Mouse (Mus musculus) bone marrow macrophage, adult 2 months (primary cell): ENCODE results near the gene Plcd3. TPM values are rescaled to one million over a fixed set of nuclear protein-coding genes. Genes with fewer than 3 reads are reported as not detected.
A peak's percentile ranks its signal among the peaks of the same experiment; 100 is the strongest.

Source experiments
- H3K27ac ChIP-seq: 2 replicates; pipeline ENCODE4 v1.5.1; 2012; ENCODE audit warnings: low read depth, low read length; ENCODE audit not compliant: insufficient read depth
- H3K4me1 ChIP-seq: 2 replicates; pipeline ENCODE4 v1.6.1; 2012; ENCODE audit warnings: low read length; ENCODE audit not compliant: control insufficient read depth, insufficient read depth
- H3K4me3 ChIP-seq: 2 replicates; pipeline ENCODE4 v1.5.1; 2012; ENCODE audit warnings: mild to moderate bottlenecking, low read length, moderate library complexity; ENCODE audit not compliant: insufficient read depth
- CTCF ChIP-seq: IDR thresholded peaks from 2 replicates; pipeline ENCODE4 v1.5.1; 2012; ENCODE audit warnings: low read depth, mild to moderate bottlenecking, low read length, moderate library complexity
- POLR2A ChIP-seq: IDR thresholded peaks from 2 replicates; pipeline ENCODE4 v1.6.1; 2012; ENCODE audit warnings: mild to moderate bottlenecking, low read depth, low read length, borderline replicate concordance
- polyA plus RNA-seq: library from polyadenylated mRNA; stranded (reverse); fragments of >200 nt; gene quantifications from 2 replicates; pipeline ENCODE4 v1.2.4, GENCODE M21; 2012; ENCODE audit not compliant: missing spikeins, insufficient read depth, insufficient read length

The Plcd3 gene
- polyA plus RNA-seq, 1 experiment, result 1.7 TPM

- Histone ChIP-seq H3K4me3 (no peak overlapping the region), H3K27ac (no peak overlapping the region), H3K4me1 (peaks cover 35% of the 10 kb centered on the region)
- TF ChIP-seq POLR2A (no peak), CTCF (no peak)
Observed at GRCm38 (mm10) chr11:103049611-103050010, 51.8 kb downstream of the Plcd3 start.

- TF ChIP-seq CTCF (no peak), POLR2A (no peak)
- no peak overlapping the region for H3K4me3 ChIP-seq
- H3K27ac ChIP-seq, result no peak overlapping the region
Observed at GRCm38 (mm10) chr11:103046286-103046685, 55.2 kb downstream of the Plcd3 start.

GRCm38 (mm10) chr11:103043982-103044381 lies 57.5 kb downstream of the Plcd3 start:
- Histone ChIP-seq H3K4me1 (no peaks in the 10 kb centered on the region), H3K4me3 (no peak overlapping the region), H3K27ac (no peak overlapping the region)
- TF ChIP-seq CTCF (no peak), POLR2A (no peak)

More at GRCm38 (mm10) chr11:103046286-103046685, 55.2 kb downstream of the Plcd3 start:
- peaks cover 8% of the 10 kb centered on the region for H3K4me1 ChIP-seq

DNA sequence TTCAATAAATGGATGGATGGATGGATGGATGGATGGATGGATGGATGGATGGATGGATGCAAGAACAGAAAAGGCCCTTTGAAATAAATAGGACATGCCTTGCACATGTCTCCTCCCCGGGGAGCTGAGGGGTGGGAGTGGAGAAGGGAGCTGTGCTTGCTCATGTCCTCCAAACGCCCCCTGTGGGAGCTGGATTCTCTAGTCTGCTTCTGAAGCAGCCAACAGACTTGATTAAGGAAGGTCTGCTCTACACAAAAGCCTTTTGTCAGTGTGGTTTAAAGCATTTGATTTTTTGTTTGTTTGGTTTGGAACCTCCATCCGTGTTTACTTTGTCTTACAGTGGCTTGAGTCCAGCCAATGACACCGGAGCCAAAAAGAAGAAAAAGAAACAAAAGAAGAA lies 58.6 kb downstream of the Plcd3 start:
- Histone ChIP-seq H3K27ac (no peak overlapping the region), H3K4me1 (no peaks in the 10 kb centered on the region), H3K4me3 (no peak overlapping the region)
- no peak for TF ChIP-seq POLR2A
- no peak for TF ChIP-seq CTCF

DNA sequence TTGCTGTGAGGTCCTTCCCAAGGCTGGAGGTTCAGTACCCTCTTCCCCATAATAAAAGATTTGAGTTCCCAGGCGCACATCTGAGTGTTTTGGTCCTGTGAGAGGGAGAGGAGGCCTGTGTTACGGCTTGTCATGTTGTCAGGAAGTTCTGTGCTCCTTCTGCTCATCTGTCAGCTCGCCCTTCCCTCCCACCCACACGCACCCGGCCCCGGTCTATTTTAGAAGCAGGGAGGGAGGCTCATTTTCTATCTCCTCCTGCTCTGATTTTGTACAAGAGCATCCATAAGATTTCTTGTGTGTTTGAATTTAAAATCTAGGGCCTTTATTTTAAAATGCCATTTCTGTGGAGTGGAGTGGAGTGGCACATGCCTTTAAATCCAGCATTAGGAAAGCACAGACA lies 63.4 kb downstream of the Plcd3 start:
- no peak for TF ChIP-seq CTCF
- TF ChIP-seq POLR2A, result no peak
- H3K4me3 ChIP-seq, result no peak overlapping the region
- no peak overlapping the region for H3K27ac ChIP-seq
- peaks cover 11% of the 10 kb centered on the region for H3K4me1 ChIP-seq

- Histone ChIP-seq H3K27ac (no peak overlapping the region), H3K4me3 (no peak overlapping the region), H3K4me1 (peaks cover 20% of the 10 kb centered on the region)
- no peak for TF ChIP-seq POLR2A
- no peak for TF ChIP-seq CTCF
Observed at GRCm38 (mm10) chr11:103036881-103037465, 64.5 kb downstream of the Plcd3 start.

DNA sequence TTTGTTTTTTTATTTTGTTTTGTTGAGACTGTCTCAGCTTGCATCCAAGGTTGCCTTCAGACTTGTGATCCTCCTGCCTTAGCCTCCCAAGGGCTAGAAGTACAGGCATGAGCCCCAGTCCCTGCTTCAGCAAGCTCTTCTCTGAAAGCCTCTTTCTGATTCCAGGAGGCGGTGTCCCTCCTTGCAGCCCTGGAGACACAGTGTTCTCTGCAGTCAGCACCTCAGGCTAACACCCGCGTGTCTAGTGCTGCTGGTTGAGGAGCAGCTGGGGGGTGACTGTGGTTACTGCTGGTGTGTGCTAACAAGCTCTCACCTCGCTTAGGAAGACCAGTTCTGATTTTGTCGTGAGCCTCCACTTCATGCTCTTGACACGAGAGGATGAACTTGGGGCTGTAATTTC lies 66.5 kb downstream of the Plcd3 start:
- no peak for TF ChIP-seq POLR2A
- no peak for TF ChIP-seq CTCF
- Histone ChIP-seq H3K27ac (no peak overlapping the region), H3K4me3 (no peak overlapping the region), H3K4me1 (peaks cover 37% of the 10 kb centered on the region)

- TF ChIP-seq CTCF (no peak), POLR2A (no peak)
- Histone ChIP-seq H3K4me1 (peaks cover 40% of the 10 kb centered on the region), H3K4me3 (no peak overlapping the region), H3K27ac (peak overlapping the region; percentile 36)
Observed at GRCm38 (mm10) chr11:103033030-103033429, 68.4 kb downstream of the Plcd3 start.

DNA sequence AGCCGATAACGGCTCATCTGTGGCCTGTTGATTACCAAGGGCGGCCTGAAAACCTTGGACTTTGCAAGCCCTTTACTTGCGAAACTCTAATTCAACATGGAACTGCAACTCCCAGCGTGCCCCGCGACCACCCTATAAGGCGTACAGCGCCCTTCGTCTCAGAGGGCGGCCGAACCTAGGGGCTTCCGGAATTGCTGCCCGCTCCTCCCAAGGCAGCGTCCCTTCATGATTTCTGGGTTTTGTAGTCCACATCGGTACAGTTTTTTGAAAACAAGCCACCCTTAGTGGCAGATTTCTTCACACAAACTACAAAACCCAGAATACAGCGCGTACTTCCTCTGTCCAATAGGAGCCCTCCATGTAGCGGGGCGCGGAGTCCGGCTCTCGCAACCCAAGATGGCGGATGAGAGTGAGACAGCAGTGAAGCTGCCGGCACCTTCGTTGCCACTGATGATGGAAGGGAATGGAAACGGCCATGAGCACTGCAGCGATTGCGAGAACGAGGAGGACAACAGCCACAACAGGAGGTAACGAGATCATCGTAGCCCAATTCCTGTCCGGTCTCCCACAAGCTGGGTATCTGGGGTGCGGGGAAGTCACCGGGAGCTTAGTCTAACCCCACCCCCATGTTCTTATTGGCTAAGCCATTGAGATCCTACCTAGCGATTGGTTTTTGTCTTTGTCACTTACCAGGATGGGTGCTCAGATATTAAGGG lies 73.1 kb downstream of the Plcd3 start, which contains the start of the genes Nmt1 and Dcakd:
Gene Nmt1 (plus strand): TSS at position 15 of the 716 bp plus-strand sequence.
Gene Dcakd (minus strand): TSS at position 158 of the 716 bp plus-strand sequence.
- H3K27ac ChIP-seq, result peak within 1 kb of the TSS; percentile 96
- peaks cover 55% of the 10 kb centered on the region for H3K4me1 ChIP-seq
- H3K4me3 ChIP-seq, result peak within 1 kb of the TSS; percentile 90
- TF ChIP-seq CTCF (no peak), POLR2A (no peak; the same call in 1 of the 2 replicates)

DNA sequence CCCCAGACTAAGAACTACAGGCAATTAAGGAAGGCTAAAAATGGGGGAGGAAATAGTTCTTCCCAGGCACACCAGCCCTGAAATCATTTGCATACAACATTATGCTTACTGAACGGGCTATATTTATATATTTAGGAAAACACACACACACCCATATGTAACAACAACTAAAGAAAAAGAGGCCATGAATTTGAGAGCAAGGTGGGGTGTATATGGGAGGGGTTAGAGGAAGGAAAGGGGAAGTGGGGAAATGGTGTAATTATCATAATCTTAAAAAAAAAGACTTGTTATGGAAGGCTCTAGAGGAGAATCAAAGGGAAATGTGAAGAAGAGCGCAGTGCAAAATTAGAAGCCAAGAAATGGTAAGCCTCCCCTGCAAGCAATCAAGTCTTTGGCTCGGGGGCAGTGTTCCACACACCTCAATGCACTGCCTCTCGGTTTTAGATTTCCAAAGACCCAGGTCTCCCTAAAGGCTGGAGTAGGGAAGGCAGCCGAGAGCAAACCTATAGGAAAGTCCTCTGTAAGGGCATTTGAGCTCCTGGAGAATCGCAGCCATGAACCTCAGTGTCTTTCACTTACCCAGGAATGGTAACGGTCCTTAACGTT lies 73.8 kb downstream of the Plcd3 start:
- Histone ChIP-seq H3K4me1 (peaks cover 52% of the 10 kb centered on the region), H3K4me3 (peak overlapping the region; percentile 90), H3K27ac (peak overlapping the region; percentile 96)
- TF ChIP-seq CTCF, result 0 out of 2 replicates have a peak, but pooled peaks have one; percentile 13
- TF ChIP-seq POLR2A, result no peak
